Mouse (Mus musculus): ENCODE measurements around the gene Hspa1a. TPM values are rescaled to one million over a fixed set of nuclear protein-coding genes. Genes with fewer than 3 reads are reported as not detected.

Hspa1a gene
- polyA plus RNA-seq (2012; rRNA removed), result 1.4 and 2.2 TPM in 2 replicates

DNA sequence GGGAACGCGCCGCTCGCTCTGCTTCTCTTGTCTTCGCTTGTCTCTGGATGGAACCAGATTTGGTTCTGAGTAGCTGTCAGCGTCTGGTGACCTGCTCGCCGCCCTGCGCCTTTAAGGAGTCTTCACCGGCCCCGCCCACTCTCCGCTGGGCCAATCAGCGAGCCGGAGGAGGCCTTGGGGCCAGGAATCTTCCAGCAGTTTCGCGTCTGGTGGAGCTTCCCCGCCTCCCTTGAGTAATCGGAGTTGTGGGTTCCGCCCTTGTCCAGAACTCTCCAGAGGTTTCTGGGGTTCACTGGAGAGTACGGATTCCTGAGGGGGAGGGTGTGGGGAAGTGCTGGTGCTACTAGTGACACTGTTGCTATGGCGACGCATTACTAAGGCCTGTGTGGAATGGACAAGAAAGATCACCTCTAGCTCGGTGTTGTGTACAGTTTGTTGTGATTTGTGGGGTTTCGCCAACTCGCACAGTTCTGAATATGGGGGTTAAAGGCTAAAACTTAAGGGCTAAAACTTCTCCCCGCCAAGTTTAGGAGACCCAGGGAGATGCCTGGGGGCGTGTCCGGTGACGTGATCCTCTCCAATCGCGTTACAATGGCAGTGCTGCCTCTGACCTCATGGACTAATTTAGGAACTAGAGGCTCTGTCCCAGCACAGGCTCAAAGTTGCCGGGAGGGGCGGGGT lies at the start of gene Hspa1a, which contains the start of gene Hspa1l:
Gene Hspa1a, minus strand, starts transcription at position 88 of the 681 bp plus-strand sequence.
Gene Hspa1l, plus strand, starts transcription at position 635 of the 681 bp plus-strand sequence.

GRCm38 (mm10) chr17:35016376-35016775 lies 44.4 kb upstream of the Hspa1a start, which contains the start of gene Vwa7:
Gene Vwa7, plus strand, starts transcription at chr17:35016579.

GRCm38 (mm10) chr17:35000717-35001451 lies 28.9 kb upstream of the Hspa1a start, which contains the start of gene Vars:
Gene Vars, plus strand, starts transcription at chr17:35000987.

GRCm38 (mm10) chr17:34981690-34982180 lies 9.8 kb upstream of the Hspa1a start, which contains the start of gene Lsm2:
Gene Lsm2, plus strand, starts transcription at chr17:34981862.

DNA sequence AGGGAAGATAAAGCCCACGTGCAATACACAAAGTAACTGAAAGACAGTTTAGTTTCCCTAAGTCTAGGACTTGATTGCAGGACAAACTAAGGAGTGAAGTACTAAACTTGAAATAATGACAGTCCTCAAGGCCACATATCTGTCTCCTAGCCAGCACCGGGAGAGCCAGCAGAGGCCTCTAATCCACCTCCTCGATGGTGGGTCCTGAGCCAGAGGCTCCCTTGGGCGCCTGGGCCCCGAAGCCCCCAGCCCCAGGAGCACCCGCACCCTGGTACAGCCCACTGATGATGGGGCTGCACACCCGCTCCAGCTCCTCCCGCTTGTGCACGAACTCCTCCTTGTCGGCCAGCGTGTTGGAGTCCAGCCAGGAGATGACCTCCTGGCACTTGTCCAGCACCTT lies 2.1 kb downstream of the Hspa1a start, which contains the start of gene Gm20481:
Gene Gm20481, plus strand, starts transcription at position 91 of the 400 bp plus-strand sequence.

DNA sequence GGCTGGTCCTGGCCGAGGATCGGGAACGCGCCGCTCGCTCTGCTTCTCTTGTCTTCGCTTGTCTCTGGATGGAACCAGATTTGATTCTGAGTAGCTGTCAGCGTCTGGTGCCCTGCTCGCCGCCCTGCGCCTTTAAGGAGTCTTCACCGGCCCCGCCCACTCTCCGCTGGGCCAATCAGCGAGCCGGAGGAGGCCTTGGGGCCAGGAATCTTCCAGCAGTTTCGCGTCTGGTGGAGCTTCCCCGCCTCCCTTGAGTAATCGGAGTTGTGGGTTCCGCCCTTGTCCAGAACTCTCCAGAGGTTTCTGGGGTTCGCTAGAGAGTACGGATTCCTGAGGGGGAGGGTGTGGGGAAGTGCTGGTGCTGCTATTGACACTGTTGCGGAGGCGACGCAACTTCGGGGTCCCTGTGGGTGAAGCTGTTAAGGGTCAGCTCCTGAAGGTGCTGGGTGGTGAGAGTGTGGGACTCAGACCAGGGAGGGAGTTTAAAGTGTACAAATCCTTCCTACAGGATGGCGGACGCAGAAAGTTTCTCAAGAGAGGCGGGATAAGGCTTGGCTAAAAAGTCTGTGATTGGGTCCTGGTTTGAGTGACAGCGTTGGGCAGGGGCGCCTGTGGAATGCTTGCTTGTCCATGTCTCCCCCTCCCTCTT lies 12.7 kb downstream of the Hspa1a start, which contains the start of gene Hspa1b:
Gene Hspa1b, minus strand, starts transcription at position 109 of the 649 bp plus-strand sequence.

GRCm38 (mm10) chr17:34931061-34931734 lies 40.8 kb downstream of the Hspa1a start, which contains the start of gene Neu1:
Gene Neu1, plus strand, starts transcription at chr17:34931253.

Other genes with a start within 250 kb of the Hspa1a start
- gene C4b, start 228.3 kb downstream of the Hspa1a start, polyA plus RNA-seq (2012; rRNA removed), result 0.05 and 0.07 TPM in 2 replicates
- gene Cyp21a1, start 167.6 kb downstream of the Hspa1a start, polyA plus RNA-seq (2012; rRNA removed), result 0.04 TPM in 2 replicates
- gene Stk19, start 135.2 kb downstream of the Hspa1a start, polyA plus RNA-seq (2012; rRNA removed), result 46.3 and 66.7 TPM in 2 replicates
- 70.9 and 71.2 TPM in 2 replicates for gene Dxo, start 135.1 kb downstream of the Hspa1a start, polyA plus RNA-seq (2012; rRNA removed)
- 65.5 and 77.4 TPM in 2 replicates for gene Skiv2l, start 121.9 kb downstream of the Hspa1a start, polyA plus RNA-seq (2012; rRNA removed)
- gene Nelfe, start 121.8 kb downstream of the Hspa1a start, polyA plus RNA-seq (2012; rRNA removed), result 94.0 and 142 TPM in 2 replicates
- 1.9 and 6.9 TPM in 2 replicates for gene Cfb, start 109.6 kb downstream of the Hspa1a start, polyA plus RNA-seq (2012; rRNA removed)
- gene Zbtb12, start 92.7 kb downstream of the Hspa1a start, polyA plus RNA-seq (2012; rRNA removed), result 73.5 and 98.0 TPM in 2 replicates
- not detected in 2 replicates for gene Gm20547, start 90.1 kb downstream of the Hspa1a start, polyA plus RNA-seq (2012; rRNA removed)
- 1.6 and 2.2 TPM in 2 replicates for gene C2, start 73.9 kb downstream of the Hspa1a start, polyA plus RNA-seq (2012; rRNA removed)
- gene Ehmt2, start 73.7 kb downstream of the Hspa1a start, polyA plus RNA-seq (2012; rRNA removed), result 218 and 222 TPM in 2 replicates
- gene Slc44a4, start 57.7 kb downstream of the Hspa1a start, polyA plus RNA-seq (2012; rRNA removed), result 0.08 and 0.11 TPM in 2 replicates
- 14.5 and 15.9 TPM in 2 replicates for gene Neu1, start 40.9 kb downstream of the Hspa1a start, polyA plus RNA-seq (2012; rRNA removed)
- 3.0 and 3.4 TPM in 2 replicates for gene Hspa1b, start 12.9 kb downstream of the Hspa1a start, polyA plus RNA-seq (2012; rRNA removed)
- not detected in 2 replicates for gene Gm20481, start 2.2 kb downstream of the Hspa1a start, polyA plus RNA-seq (2012; rRNA removed)
- 0.22 and 0.31 TPM in 2 replicates for gene Hspa1l, start 547 bp upstream of the Hspa1a start, polyA plus RNA-seq (2012; rRNA removed)
- 98.3 and 206 TPM in 2 replicates for gene Lsm2, start 9.7 kb upstream of the Hspa1a start, polyA plus RNA-seq (2012; rRNA removed)
- 127 and 135 TPM in 2 replicates for gene Vars, start 28.8 kb upstream of the Hspa1a start, polyA plus RNA-seq (2012; rRNA removed)
- gene Vwa7, start 44.4 kb upstream of the Hspa1a start, polyA plus RNA-seq (2012; rRNA removed), result 0.60 and 0.76 TPM in 2 replicates
- gene Sapcd1, start 55.9 kb upstream of the Hspa1a start, polyA plus RNA-seq (2012; rRNA removed), result 6.4 and 8.8 TPM in 2 replicates
- gene Msh5, start 74.6 kb upstream of the Hspa1a start, polyA plus RNA-seq (2012; rRNA removed), result 6.7 and 11.0 TPM in 2 replicates
- 122 and 142 TPM in 2 replicates for gene Clic1, start 77.8 kb upstream of the Hspa1a start, polyA plus RNA-seq (2012; rRNA removed)
- gene Ddah2, start 86.9 kb upstream of the Hspa1a start, polyA plus RNA-seq (2012; rRNA removed), result 392 and 957 TPM in 2 replicates
- 0.19 and 0.28 TPM in 2 replicates for gene Ly6g6c, start 93.2 kb upstream of the Hspa1a start, polyA plus RNA-seq (2012; rRNA removed)
- gene Mpig6b, start 94.0 kb upstream of the Hspa1a start, polyA plus RNA-seq (2012; rRNA removed), result 0.67 and 0.88 TPM in 2 replicates
- gene Ly6g6e, start 104.7 kb upstream of the Hspa1a start, polyA plus RNA-seq (2012; rRNA removed), result 0.18 and 0.29 TPM in 2 replicates
- gene Ly6g6d, start 105.9 kb upstream of the Hspa1a start, polyA plus RNA-seq (2012; rRNA removed), result 2.5 and 3.0 TPM in 2 replicates
- gene Ly6g6f, start 113.5 kb upstream of the Hspa1a start, polyA plus RNA-seq (2012; rRNA removed), result 0.83 and 1.1 TPM in 2 replicates
- gene Abhd16a, start 117.1 kb upstream of the Hspa1a start, polyA plus RNA-seq (2012; rRNA removed), result 39.3 and 52.2 TPM in 2 replicates
- gene Ly6g5c, start 136.1 kb upstream of the Hspa1a start, polyA plus RNA-seq (2012; rRNA removed), result not detected in 2 replicates
- 1.1 and 2.1 TPM in 2 replicates for gene Ly6g5b, start 143.3 kb upstream of the Hspa1a start, polyA plus RNA-seq (2012; rRNA removed)
- gene Gpank1, start 149.3 kb upstream of the Hspa1a start, polyA plus RNA-seq (2012; rRNA removed), result 19.6 and 31.0 TPM in 2 replicates
- 156 and 178 TPM in 2 replicates for gene Csnk2b, start 149.9 kb upstream of the Hspa1a start, polyA plus RNA-seq (2012; rRNA removed)
- 5.3 and 13.0 TPM in 2 replicates for gene D17H6S53E, start 154.2 kb upstream of the Hspa1a start, polyA plus RNA-seq (2012; rRNA removed)
- 10.2 and 22.4 TPM in 2 replicates for gene Apom, start 159.9 kb upstream of the Hspa1a start, polyA plus RNA-seq (2012; rRNA removed)
- gene Bag6, start 163.0 kb upstream of the Hspa1a start, polyA plus RNA-seq (2012; rRNA removed), result 201 and 247 TPM in 2 replicates
- gene Prrc2a, start 192.7 kb upstream of the Hspa1a start, polyA plus RNA-seq (2012; rRNA removed), result 320 and 416 TPM in 2 replicates
- 3.3 and 4.8 TPM in 2 replicates for gene Aif1, start 203.9 kb upstream of the Hspa1a start, polyA plus RNA-seq (2012; rRNA removed)
- 7.8 and 12.4 TPM in 2 replicates for gene Lst1, start 216.3 kb upstream of the Hspa1a start, polyA plus RNA-seq (2012; rRNA removed)
- 0.25 and 0.34 TPM in 2 replicates for gene Ltb, start 222.3 kb upstream of the Hspa1a start, polyA plus RNA-seq (2012; rRNA removed)
- gene Tnf, start 229.9 kb upstream of the Hspa1a start, polyA plus RNA-seq (2012; rRNA removed), result 0.07 and 0.09 TPM in 2 replicates
- 0.04 and 0.07 TPM in 2 replicates for gene Lta, start 233.2 kb upstream of the Hspa1a start, polyA plus RNA-seq (2012; rRNA removed)
- not detected in 2 replicates for gene Gm16181, start 248.7 kb upstream of the Hspa1a start, polyA plus RNA-seq (2012; rRNA removed)

Measured in central nervous system, embryonic 11.5 days (tissue).